Mouse (Mus musculus): ENCODE measurements around the gene Krtap31-1. TPM values are rescaled to one million over a fixed set of nuclear protein-coding genes. Genes with fewer than 3 reads are reported as not detected.
"Not testable (repeated sequence)": the region's sequence is repeated elsewhere in the genome, so short reads cannot be mapped to it uniquely, and the experiment has no call there.

Gene Krtap31-1
- not detected in 2 replicates for polyA plus RNA-seq (2016; fragmentation: Nextera tagmentation; extraction: Ambion mirVana)

- Histone ChIP-seq H3K27ac (no peak within 1 kb of the TSS), H3K4me3 (no peak within 1 kb of the TSS), H3K27me3 (replicated peaks) (no peaks in the 10 kb centered on the region), H3K4me2 (replicated peaks) (no peak within 1 kb of the TSS), H3K9me3 (no peaks in the 10 kb centered on the region), H3K36me3 (no peaks in the 10 kb centered on the region), H3K4me1 (no peaks in the 10 kb centered on the region), H3K9ac (no peak within 1 kb of the TSS)
- WGBS, result 92% methylated on average over 2 of the region's 2 CpGs
- ATAC-seq (ENCODE audit: low FRiP score, low read depth), result no peak
These were observed at the start of gene Krtap31-1 for GRCm38 (mm10) chr11:99907620-99908019. Krtap31-1 (plus strand) TSS chr11:99907920.

DNA sequence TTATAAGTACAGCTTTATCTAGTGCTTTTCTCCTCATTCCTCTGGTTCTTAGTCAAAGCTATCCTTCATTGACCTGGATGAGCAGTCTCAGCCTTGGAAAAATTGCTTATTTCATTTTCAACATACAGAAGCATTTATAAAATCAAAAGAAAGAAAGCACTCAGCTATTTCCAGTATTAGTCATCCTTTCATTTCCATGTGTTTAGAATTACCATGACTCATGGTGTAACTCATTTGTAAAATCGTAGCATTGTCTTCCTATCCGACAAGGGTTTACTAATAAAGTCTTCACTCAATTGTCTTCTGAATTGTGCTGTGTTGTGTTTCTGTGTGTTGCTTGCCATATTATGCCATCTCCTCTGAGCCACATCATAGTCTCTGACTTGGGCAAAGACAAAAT lies 49.0 kb upstream of the Krtap31-1 start:
- Histone ChIP-seq H3K4me1 (no peaks in the 10 kb centered on the region), H3K9ac (no peak overlapping the region), H3K9me3 (no peaks in the 10 kb centered on the region), H3K27ac (no peak overlapping the region), H3K36me3 (no peaks in the 10 kb centered on the region), H3K4me3 (no peak overlapping the region), H3K27me3 (replicated peaks) (no peaks in the 10 kb centered on the region), H3K4me2 (replicated peaks) (no peak overlapping the region)
- no peak for ATAC-seq (ENCODE audit: low FRiP score, low read depth)
- WGBS, result 91% methylated on average over 2 of the region's 2 CpGs

DNA sequence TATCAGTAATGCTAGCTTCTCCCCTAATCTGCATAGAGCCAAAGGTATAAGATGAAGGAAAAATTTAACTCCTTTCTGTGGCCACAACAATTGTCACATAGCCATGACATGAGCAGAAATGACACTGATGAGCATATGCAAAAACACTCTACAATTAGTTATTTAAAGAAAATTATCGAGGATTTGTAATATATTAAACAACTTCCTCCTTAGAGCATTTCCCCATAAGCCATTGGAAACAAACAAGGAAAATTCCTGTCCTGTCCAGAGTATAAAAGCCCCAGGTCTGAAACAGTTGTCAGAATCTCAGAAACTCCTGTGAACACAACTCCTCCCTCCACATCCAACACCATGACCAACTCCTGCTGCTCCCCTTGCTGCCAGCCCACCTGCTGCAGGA lies 43.5 kb upstream of the Krtap31-1 start, which contains the start of gene Gm11559:
Gene Gm11559, plus strand, starts transcription at position 301 of the 400 bp plus-strand sequence.
- not testable (repeated sequence) for H3K27me3 ChIP-seq (replicated peaks); ATAC-seq (ENCODE audit: low FRiP score, low read depth); H3K4me2 ChIP-seq (replicated peaks); H3K36me3 ChIP-seq; H3K9ac ChIP-seq; H3K4me3 ChIP-seq; H3K4me1 ChIP-seq; H3K27ac ChIP-seq; H3K9me3 ChIP-seq
- 67% methylated on average over 1 of the region's 1 CpGs for WGBS

DNA sequence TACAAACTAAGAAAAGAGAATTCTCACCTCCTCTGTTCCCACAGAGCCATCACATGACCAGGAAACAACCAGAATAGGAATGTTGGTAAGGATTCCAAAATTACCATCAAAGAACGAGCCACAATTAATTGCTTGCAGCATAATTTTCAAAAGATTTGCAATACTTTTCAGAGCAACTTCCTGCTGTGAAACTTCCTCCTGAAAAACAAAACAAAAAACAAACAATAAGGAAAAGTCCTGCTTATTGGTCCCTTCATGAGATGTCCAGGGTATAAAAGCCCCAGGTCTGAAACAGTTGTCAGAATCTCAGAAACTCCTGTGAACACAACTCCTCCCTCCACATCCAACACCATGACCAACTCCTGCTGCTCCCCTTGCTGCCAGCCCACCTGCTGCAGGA lies 34.6 kb upstream of the Krtap31-1 start, which contains the start of gene Krtap9-1:
Gene Krtap9-1, plus strand, starts transcription at position 301 of the 400 bp plus-strand sequence.
- not testable (repeated sequence) for H3K4me1 ChIP-seq; ATAC-seq (ENCODE audit: low FRiP score, low read depth); H3K9me3 ChIP-seq; H3K27me3 ChIP-seq (replicated peaks); H3K4me3 ChIP-seq; H3K27ac ChIP-seq; H3K36me3 ChIP-seq; H3K4me2 ChIP-seq (replicated peaks); H3K9ac ChIP-seq
- 83% methylated on average over 1 of the region's 1 CpGs for WGBS

GRCm38 (mm10) chr11:99878887-99879286 lies 28.8 kb upstream of the Krtap31-1 start, which contains the start of gene Gm11567:
Gm11567 (plus strand) TSS chr11:99879187.
- not testable (repeated sequence) for ATAC-seq (ENCODE audit: low FRiP score, low read depth); H3K4me2 ChIP-seq (replicated peaks); H3K9ac ChIP-seq; H3K27ac ChIP-seq; H3K27me3 ChIP-seq (replicated peaks); H3K9me3 ChIP-seq; H3K36me3 ChIP-seq; H3K4me1 ChIP-seq; H3K4me3 ChIP-seq
- 47% methylated on average over 1 of the region's 1 CpGs for WGBS

DNA sequence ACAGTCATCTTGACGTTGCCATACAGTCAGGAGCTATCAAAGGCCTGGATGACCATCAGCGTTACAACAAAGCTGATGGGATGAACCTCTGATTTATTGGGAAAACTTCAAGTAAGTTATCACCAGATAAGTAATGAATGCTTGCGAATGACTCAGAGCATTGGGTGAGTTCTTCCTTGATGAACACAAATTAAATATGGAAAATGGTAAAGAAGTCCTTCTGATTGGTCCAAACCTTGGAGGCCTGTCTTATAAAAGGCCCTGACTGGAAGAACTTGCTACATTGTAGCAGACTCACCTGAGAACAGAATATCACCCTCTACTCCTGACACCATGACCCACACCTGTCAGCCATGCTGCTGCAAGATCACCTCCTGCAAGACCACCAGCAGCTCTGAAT lies 6.7 kb downstream of the Krtap31-1 start, which contains the start of gene Gm11565:
Gene Gm11565, plus strand, starts transcription at position 301 of the 400 bp plus-strand sequence.
- Histone ChIP-seq H3K27ac (no peak within 1 kb of the TSS), H3K27me3 (replicated peaks) (no peaks in the 10 kb centered on the region), H3K4me1 (no peaks in the 10 kb centered on the region), H3K4me2 (replicated peaks) (no peak within 1 kb of the TSS), H3K4me3 (no peak within 1 kb of the TSS), H3K9me3 (no peaks in the 10 kb centered on the region), H3K36me3 (no peaks in the 10 kb centered on the region), H3K9ac (no peak within 1 kb of the TSS)
- ATAC-seq (ENCODE audit: low FRiP score, low read depth), result no peak
- WGBS, result 92% methylated on average over 3 of the region's 3 CpGs

GRCm38 (mm10) chr11:99935991-99936390 lies 28.3 kb downstream of the Krtap31-1 start, which contains the start of gene Krtap31-2:
Krtap31-2 (plus strand) TSS chr11:99936291.
- Histone ChIP-seq H3K4me2 (replicated peaks) (no peak within 1 kb of the TSS), H3K27ac (no peak within 1 kb of the TSS), H3K4me3 (no peak within 1 kb of the TSS), H3K4me1 (no peaks in the 10 kb centered on the region), H3K27me3 (replicated peaks) (no peaks in the 10 kb centered on the region), H3K9ac (no peak within 1 kb of the TSS), H3K9me3 (no peaks in the 10 kb centered on the region), H3K36me3 (no peaks in the 10 kb centered on the region)
- WGBS, result 98% methylated on average over 1 of the region's 1 CpGs
- no peak for ATAC-seq (ENCODE audit: low FRiP score, low read depth)

GRCm38 (mm10) chr11:99937751-99938264 lies 30.1 kb downstream of the Krtap31-1 start:
- H3K27ac ChIP-seq, result no peak overlapping the region
- H3K36me3 ChIP-seq, result no peaks in the 10 kb centered on the region
- H3K27me3 ChIP-seq (replicated peaks), result no peaks in the 10 kb centered on the region
- WGBS, result 85% methylated on average over 9 of the region's 9 CpGs
- H3K4me3 ChIP-seq, result no peak overlapping the region
- H3K9ac ChIP-seq, result no peak overlapping the region
- no peaks in the 10 kb centered on the region for H3K9me3 ChIP-seq
- no peaks in the 10 kb centered on the region for H3K4me1 ChIP-seq
- ATAC-seq (ENCODE audit: low FRiP score, low read depth), result no peak
- no peak overlapping the region for H3K4me2 ChIP-seq (replicated peaks)

DNA sequence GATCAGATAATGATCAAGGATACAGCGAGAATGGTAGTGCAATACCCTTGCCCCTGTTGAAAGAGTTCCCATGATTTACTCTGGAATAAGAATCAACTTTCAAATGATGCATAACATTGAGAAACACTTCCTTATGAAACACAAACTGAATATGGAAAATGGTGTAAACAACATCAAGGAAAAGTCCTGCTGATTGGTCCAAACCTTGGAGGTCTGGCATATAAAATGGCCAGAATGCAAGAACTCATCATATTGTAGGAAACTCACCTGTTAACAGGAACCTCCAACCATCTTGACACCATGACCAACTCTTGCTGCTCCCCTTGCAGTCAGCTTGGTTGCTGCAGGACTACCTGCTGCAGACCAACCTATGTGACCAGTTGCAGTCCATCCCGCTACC lies 40.5 kb downstream of the Krtap31-1 start, which contains the start of gene Krtap9-5:
Gene Krtap9-5, plus strand, starts transcription at position 301 of the 400 bp plus-strand sequence.
- Histone ChIP-seq H3K4me2 (replicated peaks) (no peak within 1 kb of the TSS), H3K4me3 (no peak within 1 kb of the TSS), H3K27ac (no peak within 1 kb of the TSS), H3K36me3 (no peaks in the 10 kb centered on the region), H3K9ac (no peak within 1 kb of the TSS), H3K9me3 (no peaks in the 10 kb centered on the region), H3K27me3 (replicated peaks) (no peaks in the 10 kb centered on the region), H3K4me1 (no peaks in the 10 kb centered on the region)
- ATAC-seq (ENCODE audit: low FRiP score, low read depth), result no peak
- 91% methylated on average over 2 of the region's 2 CpGs for WGBS

Other genes with a start within 250 kb of the Krtap31-1 start
- not detected in 2 replicates for gene Gm11563, start 249.0 kb upstream of the Krtap31-1 start, polyA plus RNA-seq (2016; fragmentation: Nextera tagmentation; extraction: Ambion mirVana)
- not detected in 2 replicates for gene Krtap4-6, start 242.0 kb upstream of the Krtap31-1 start, polyA plus RNA-seq (2016; fragmentation: Nextera tagmentation; extraction: Ambion mirVana)
- not detected in 2 replicates for gene Gm14190, start 217.2 kb upstream of the Krtap31-1 start, polyA plus RNA-seq (2016; fragmentation: Nextera tagmentation; extraction: Ambion mirVana)
- not detected in 2 replicates for gene Gm14180, start 173.6 kb upstream of the Krtap31-1 start, polyA plus RNA-seq (2016; fragmentation: Nextera tagmentation; extraction: Ambion mirVana)
- not detected in 2 replicates for gene Gm11595, start 135.0 kb upstream of the Krtap31-1 start, polyA plus RNA-seq (2016; fragmentation: Nextera tagmentation; extraction: Ambion mirVana)
- not detected in 2 replicates for gene Krtap4-8, start 127.2 kb upstream of the Krtap31-1 start, polyA plus RNA-seq (2016; fragmentation: Nextera tagmentation; extraction: Ambion mirVana)
- gene Krtap4-9, start 122.7 kb upstream of the Krtap31-1 start, polyA plus RNA-seq (2016; fragmentation: Nextera tagmentation; extraction: Ambion mirVana), result not detected in 2 replicates
- gene Gm11596, start 114.5 kb upstream of the Krtap31-1 start, polyA plus RNA-seq (2016; fragmentation: Nextera tagmentation; extraction: Ambion mirVana), result not detected in 2 replicates
- not detected in 2 replicates for gene Gm11569, start 109.0 kb upstream of the Krtap31-1 start, polyA plus RNA-seq (2016; fragmentation: Nextera tagmentation; extraction: Ambion mirVana)
- gene Gm11554, start 103.5 kb upstream of the Krtap31-1 start, polyA plus RNA-seq (2016; fragmentation: Nextera tagmentation; extraction: Ambion mirVana), result not detected in 2 replicates
- not detected in 2 replicates for gene Krtap4-13, start 98.0 kb upstream of the Krtap31-1 start, polyA plus RNA-seq (2016; fragmentation: Nextera tagmentation; extraction: Ambion mirVana)
- not detected in 2 replicates for gene Gm11564, start 92.3 kb upstream of the Krtap31-1 start, polyA plus RNA-seq (2016; fragmentation: Nextera tagmentation; extraction: Ambion mirVana)
- not detected in 2 replicates for gene 2300003K06Rik, start 69.9 kb upstream of the Krtap31-1 start, polyA plus RNA-seq (2016; fragmentation: Nextera tagmentation; extraction: Ambion mirVana)
- not detected in 2 replicates for gene Krtap4-16, start 56.3 kb upstream of the Krtap31-1 start, polyA plus RNA-seq (2016; fragmentation: Nextera tagmentation; extraction: Ambion mirVana)
- not detected in 2 replicates for gene Gm11568, start 50.0 kb upstream of the Krtap31-1 start, polyA plus RNA-seq (2016; fragmentation: Nextera tagmentation; extraction: Ambion mirVana)
- gene Gm11559, start 43.4 kb upstream of the Krtap31-1 start, polyA plus RNA-seq (2016; fragmentation: Nextera tagmentation; extraction: Ambion mirVana), result not detected in 2 replicates
- gene Krtap9-1, start 34.5 kb upstream of the Krtap31-1 start, polyA plus RNA-seq (2016; fragmentation: Nextera tagmentation; extraction: Ambion mirVana), result not detected in 2 replicates
- gene Gm11567, start 28.7 kb upstream of the Krtap31-1 start, polyA plus RNA-seq (2016; fragmentation: Nextera tagmentation; extraction: Ambion mirVana), result not detected in 2 replicates
- gene Gm11565, start 6.8 kb downstream of the Krtap31-1 start, polyA plus RNA-seq (2016; fragmentation: Nextera tagmentation; extraction: Ambion mirVana), result not detected in 2 replicates
- gene Krtap31-2, start 28.4 kb downstream of the Krtap31-1 start, polyA plus RNA-seq (2016; fragmentation: Nextera tagmentation; extraction: Ambion mirVana), result not detected in 2 replicates
- gene Krtap9-5, start 40.6 kb downstream of the Krtap31-1 start, polyA plus RNA-seq (2016; fragmentation: Nextera tagmentation; extraction: Ambion mirVana), result not detected in 2 replicates
- not detected in 2 replicates for gene Krtap29-1, start 71.1 kb downstream of the Krtap31-1 start, polyA plus RNA-seq (2016; fragmentation: Nextera tagmentation; extraction: Ambion mirVana)
- 0.14 TPM in 1 of 2 replicates, not detected in the other for gene Krtap16-1, start 78.7 kb downstream of the Krtap31-1 start, polyA plus RNA-seq (2016; fragmentation: Nextera tagmentation; extraction: Ambion mirVana)
- gene Krtap17-1, start 86.1 kb downstream of the Krtap31-1 start, polyA plus RNA-seq (2016; fragmentation: Nextera tagmentation; extraction: Ambion mirVana), result 0.37 TPM in 1 of 2 replicates, not detected in the other
- not detected in 2 replicates for gene Krt33a, start 108.3 kb downstream of the Krtap31-1 start, polyA plus RNA-seq (2016; fragmentation: Nextera tagmentation; extraction: Ambion mirVana)
- not detected in 2 replicates for gene Krt33b, start 121.9 kb downstream of the Krtap31-1 start, polyA plus RNA-seq (2016; fragmentation: Nextera tagmentation; extraction: Ambion mirVana)
- not detected in 2 replicates for gene Krt34, start 133.6 kb downstream of the Krtap31-1 start, polyA plus RNA-seq (2016; fragmentation: Nextera tagmentation; extraction: Ambion mirVana)
- not detected in 2 replicates for gene Krt31, start 142.6 kb downstream of the Krtap31-1 start, polyA plus RNA-seq (2016; fragmentation: Nextera tagmentation; extraction: Ambion mirVana)
- not detected in 2 replicates for gene Krt32, start 180.3 kb downstream of the Krtap31-1 start, polyA plus RNA-seq (2016; fragmentation: Nextera tagmentation; extraction: Ambion mirVana)
- not detected in 2 replicates for gene Krt35, start 188.3 kb downstream of the Krtap31-1 start, polyA plus RNA-seq (2016; fragmentation: Nextera tagmentation; extraction: Ambion mirVana)
- not detected in 2 replicates for gene Krt36, start 197.7 kb downstream of the Krtap31-1 start, polyA plus RNA-seq (2016; fragmentation: Nextera tagmentation; extraction: Ambion mirVana)
- 0.23 and 0.52 TPM in 2 replicates for gene Krt13, start 213.6 kb downstream of the Krtap31-1 start, polyA plus RNA-seq (2016; fragmentation: Nextera tagmentation; extraction: Ambion mirVana)
- 8.0 and 8.5 TPM in 2 replicates for gene Krt15, start 228.0 kb downstream of the Krtap31-1 start, polyA plus RNA-seq (2016; fragmentation: Nextera tagmentation; extraction: Ambion mirVana)
- gene Krt19, start 240.7 kb downstream of the Krtap31-1 start, polyA plus RNA-seq (2016; fragmentation: Nextera tagmentation; extraction: Ambion mirVana), result 3.4 and 3.7 TPM in 2 replicates